Mouse (Mus musculus): ENCODE results near the gene Ptgfrn.

DNA sequence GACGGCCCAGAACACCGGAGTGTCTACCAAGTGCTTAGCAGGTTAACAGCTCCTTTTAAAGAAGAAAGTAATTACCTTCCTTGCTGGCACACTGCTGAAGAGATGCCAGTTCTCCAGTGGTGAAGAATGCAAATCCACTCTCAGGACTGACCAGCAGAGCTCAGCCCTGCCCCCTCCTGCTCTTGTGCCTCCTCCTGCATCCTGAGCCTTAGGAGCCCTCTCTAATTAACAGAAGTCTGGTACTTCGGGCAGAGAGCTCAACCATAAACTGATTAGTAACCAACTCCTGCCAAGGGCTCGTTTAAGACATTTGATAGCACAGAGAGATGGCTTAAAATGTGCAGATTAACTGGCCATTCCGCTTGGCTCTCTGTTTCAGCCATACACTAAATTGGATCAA lies 41.4 kb downstream of the Ptgfrn start:
- TF ChIP-seq POLR2A (IDR thresholded peaks at IDR 0.05; ENCODE audit: low read depth, low read length), result no peak
- no peak for TF ChIP-seq CTCF (conservative IDR thresholded peaks at IDR 0.05; ENCODE audit: insufficient read depth, insufficient read length, low read depth, low read length)
